In the genomic region with DNA sequence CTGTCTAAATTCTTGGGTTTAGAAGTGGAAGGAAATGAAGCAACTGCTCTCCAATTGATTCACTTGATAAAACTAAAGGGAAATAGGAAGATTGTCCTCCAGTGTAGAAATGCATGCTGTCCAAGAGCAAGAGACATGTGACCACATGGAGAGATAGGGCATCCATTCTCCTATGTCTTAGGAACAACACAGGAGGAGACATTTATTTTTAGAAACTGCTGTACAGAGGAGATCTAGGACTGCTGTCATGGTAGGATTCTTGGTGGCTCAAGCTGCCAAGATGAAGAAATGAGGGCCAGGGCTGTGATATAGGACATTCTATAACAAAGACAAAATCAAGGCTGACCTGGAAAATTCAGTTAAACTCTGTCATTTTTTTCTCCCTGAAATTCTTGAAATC, we compare ENCODE assay signal across 9 mouse cellular contexts.
"Had no signal": no experiment of that assay in that cellular context is flagged by ENCODE, and none has a peak within 500 bp of the region (broad histone marks: within the 10 kb centered on the region; RNA-seq: fewer than 3 reads in every experiment).

No protein-coding gene starts in this region.

- DNase-seq: kidney, adult 8-10 months; kidney, postnatal 25 days; lung, adult 18-20 months; lung, postnatal 36 days; right cerebral cortex, postnatal 14 days; thymus, postnatal 36 days had no signal

- H3K36me3 ChIP-seq: limb, embryonic 15.5 days; midbrain, embryonic 13.5 days had no signal

- ATAC-seq: midbrain, embryonic 13.5 days had no signal

- H3K9ac ChIP-seq: limb, embryonic 15.5 days; liver, embryonic 14.5 days; midbrain, embryonic 13.5 days had no signal

- H3K27me3 ChIP-seq: limb, embryonic 15.5 days; midbrain, embryonic 13.5 days had no signal

- H3K27ac ChIP-seq: limb, embryonic 15.5 days; liver, embryonic 14.5 days; midbrain, embryonic 13.5 days had no signal

- H3K4me2 ChIP-seq: limb, embryonic 15.5 days; midbrain, embryonic 13.5 days had no signal

- H3K9me3 ChIP-seq: limb, embryonic 15.5 days; midbrain, embryonic 13.5 days had no signal

- H3K4me1 ChIP-seq: limb, embryonic 15.5 days; midbrain, embryonic 13.5 days had no signal

- H3K4me3 ChIP-seq: limb, embryonic 15.5 days; midbrain, embryonic 13.5 days had no signal
